Mouse (Mus musculus) urinary bladder, adult 2 months (tissue): Measurements from ENCODE around the gene Cyth3. TPM values are rescaled to one million over a fixed set of nuclear protein-coding genes. Genes with fewer than 3 reads are reported as not detected.

Experiments used
- DNase-seq: peaks from one replicate; pipeline ENCODE4 v3.0.0; 2022; ENCODE audit warnings: low spot score
- polyA plus RNA-seq: library from polyadenylated mRNA; depleted of rRNA; stranded (reverse); fragments of >200 nt; gene quantifications from 2 replicates; pipeline ENCODE4 v1.2.3, GENCODE M21; 2012

Gene Cyth3
- polyA plus RNA-seq, 1 experiment: 43.7 TPM

DNA sequence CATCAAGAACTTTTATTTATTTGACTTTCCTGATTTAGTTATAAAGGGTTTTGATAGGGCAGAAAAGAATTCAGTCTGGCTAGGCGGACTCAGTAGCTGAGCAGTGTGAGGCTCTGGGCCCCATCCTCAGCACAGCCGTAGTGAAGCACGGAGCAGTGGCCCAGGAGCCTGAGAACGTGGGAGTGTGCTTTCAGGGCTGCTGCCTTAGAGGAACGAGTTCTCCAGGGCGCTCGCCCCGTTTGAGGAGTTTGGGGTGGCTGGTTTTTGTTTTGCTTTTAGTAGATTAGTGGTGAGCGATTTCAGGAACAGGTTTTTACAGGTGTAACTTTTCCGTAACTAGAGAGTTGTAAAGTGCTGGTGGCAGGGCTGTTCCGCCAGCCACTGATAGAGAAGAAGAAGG, 13.1 kb downstream of the Cyth3 start:
- DNase-seq: no peak

DNA sequence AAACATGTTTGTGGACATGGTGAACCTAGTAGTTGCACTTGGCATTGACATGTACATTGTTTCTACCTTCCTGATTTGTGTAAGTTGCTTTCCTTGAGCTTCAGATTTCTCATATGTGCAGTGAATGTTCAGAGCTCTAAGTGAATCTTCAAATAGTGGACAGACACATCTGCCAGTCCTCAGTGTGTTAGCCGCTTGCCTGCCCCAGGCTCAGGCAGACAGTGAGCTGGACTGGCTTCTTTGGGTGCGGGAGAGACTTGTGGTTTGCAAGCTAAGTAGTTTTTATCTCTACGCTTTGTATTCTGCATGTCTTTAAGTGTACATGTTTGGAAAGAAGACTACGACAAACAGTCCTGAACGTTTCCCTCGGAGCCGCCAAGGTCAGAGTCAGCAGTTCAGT, 13.9 kb downstream of the Cyth3 start:
- DNase-seq: no peak

DNA sequence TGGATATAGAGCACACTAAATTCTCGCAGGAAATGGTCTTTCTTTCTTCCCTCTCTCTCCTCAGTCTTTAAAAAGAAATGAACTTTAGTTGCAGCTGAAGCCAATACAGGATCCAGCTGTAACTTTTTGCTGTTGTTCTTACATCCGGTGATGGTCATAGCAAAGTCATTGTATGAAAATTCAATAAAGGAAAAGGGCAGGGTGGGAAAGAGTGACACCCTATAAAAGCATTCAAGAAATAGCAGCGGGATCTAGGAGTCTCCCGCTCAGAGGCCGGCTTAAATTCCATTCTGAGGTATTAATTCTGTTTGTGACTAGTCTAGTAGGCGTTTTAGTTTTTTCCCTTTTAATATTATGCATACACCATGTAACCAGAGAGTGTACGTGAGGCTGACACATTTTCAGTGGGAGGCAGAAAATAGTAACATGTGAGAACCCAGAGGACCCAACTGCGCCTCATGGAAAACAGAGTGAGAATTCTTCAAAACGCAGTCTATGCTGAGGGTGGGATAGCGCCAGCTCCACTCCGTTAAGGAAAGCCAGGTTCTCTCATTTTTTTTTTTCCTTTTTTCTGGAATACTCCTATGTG, 15.7 kb downstream of the Cyth3 start:
- no peak for DNase-seq

DNA sequence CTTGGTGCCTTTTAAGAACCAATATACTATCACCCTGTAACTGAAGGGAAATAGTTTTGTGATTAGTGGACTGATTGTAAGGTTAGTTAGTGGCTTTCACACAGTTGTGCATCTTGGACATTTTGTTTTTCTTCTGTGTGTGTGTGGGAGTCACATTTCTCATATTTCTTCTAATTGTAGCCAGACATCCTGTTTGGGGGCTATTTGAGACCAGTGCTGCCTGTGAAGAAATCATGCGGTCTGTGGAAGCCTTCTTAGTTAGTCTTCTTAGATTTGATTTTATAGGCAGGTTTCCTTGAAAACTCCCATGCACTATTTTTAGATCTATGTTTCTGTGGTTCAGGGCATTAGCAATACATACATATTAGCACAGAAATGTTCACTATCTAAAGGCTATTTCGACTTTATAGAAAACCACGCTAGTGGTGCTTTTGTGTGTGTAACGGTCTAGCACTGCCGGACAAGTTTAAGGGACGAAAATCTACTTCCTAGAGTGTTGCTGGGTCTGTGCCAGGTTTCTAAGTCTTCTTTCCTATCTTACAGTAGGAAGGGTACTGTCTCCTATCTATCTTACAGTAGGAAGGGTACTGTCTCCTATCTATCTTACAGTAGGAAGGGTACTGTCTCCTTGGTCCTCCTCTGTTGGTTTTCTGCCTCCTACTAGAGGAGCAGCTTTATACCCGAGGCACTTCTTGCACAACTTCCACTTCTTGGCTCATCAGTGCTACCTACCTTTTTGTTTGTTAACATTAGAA, 16.4 kb downstream of the Cyth3 start:
- DNase-seq: no peak

DNA sequence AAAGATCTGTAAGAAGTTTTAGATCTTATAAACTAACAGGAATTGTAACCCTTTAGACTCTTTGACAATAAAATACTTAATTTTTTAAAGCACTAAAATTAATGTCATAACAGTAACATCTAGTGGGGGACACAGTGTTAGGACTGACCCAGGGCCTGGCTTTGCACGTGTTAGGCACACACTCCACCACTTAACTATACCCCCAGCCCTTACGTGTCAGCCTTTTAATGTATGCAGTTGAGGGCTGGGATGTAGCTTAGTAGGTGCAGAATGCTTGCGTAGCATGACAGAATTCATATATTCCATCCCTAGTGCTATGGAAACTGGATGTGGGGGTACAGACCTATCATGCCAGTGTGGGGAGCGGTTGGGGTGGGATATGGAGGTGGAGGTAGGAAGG, 17.1 kb downstream of the Cyth3 start:
- DNase-seq: no peak

DNA sequence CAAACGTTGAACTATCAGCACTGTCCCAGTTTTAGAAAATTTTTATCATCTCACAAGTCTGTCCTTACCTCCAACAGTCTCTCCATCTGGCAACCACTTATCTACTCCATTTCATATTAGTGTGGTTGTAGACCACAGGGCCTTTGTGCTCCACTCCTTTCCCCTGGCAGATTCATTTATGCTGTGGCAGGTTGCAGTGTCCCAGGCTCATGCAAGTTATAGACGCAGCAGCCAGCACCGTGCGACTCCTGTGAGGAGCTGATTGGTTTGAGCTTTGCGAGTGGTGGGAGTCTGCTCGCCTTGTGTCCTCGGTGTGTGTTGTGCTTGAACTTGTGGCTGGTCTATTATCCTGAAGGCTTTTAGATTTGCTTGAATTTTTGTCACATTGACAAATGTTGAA, 17.6 kb downstream of the Cyth3 start:
- no peak for DNase-seq

DNA sequence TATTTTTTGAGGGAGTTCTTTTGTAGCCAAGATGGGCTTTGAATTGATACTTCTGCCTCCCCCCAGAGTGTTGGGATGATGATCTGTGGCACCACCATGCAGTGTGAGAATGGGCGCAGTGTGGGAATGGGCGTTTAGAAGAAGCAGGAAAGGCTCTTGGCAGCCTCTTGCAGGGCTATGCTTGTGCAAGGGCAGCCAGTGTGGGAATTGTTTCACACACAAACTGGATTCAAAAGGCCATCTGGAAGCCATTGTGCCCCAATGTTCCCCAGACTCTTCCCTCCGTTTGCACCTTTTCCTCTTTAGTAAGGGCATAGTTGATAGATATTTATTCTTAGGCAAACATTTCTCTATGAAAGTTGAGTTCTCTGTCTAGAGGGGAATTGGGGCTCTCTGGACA, 19.3 kb downstream of the Cyth3 start:
- no peak for DNase-seq

DNA sequence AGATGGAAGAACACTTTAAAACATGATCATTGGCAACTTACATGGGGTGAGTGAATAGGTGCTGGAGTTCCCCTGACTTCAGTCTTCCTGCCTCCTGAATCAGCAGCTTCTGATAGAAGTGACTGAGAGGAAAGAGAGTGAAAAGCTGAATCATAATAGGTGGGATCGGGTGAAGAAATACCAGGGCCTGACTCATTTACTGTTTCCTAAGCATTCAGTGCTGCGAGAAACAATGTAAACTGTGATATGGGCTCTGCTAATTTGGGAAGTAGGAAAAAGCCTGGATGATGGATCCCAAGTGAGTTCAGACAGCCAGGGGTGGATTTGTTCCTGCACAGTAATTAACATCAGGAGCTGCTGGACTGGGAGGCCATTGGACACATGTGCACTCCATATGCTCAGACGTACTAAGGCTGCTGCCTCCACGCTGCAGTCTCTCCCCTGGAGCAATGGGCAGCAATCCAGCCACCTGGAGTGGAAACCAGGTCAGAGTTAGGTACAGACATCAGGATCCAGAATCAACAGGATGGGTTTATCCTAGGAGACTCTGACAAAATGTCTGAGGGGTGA, 20.1 kb downstream of the Cyth3 start:
- DNase-seq: no peak

DNA sequence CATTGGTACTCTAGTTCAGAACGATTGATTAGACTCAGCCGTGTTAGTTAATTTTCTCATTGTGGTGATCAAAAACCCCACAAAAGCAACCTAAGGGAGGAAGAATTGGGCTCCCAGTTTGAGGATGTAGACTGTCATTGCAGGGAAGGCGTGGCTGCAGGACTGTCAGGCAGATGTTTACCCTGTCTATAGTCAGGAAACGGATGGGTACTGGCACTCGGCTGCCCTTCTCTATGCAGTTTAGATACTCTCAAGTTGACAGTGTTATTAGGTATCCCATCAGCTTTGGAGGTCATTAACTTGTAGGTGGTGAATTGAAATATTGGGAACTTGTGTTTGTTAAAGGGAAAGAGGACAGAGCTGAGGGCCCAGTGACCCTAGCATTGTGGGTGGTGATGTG, 23.7 kb downstream of the Cyth3 start:
- DNase-seq: no peak

DNA sequence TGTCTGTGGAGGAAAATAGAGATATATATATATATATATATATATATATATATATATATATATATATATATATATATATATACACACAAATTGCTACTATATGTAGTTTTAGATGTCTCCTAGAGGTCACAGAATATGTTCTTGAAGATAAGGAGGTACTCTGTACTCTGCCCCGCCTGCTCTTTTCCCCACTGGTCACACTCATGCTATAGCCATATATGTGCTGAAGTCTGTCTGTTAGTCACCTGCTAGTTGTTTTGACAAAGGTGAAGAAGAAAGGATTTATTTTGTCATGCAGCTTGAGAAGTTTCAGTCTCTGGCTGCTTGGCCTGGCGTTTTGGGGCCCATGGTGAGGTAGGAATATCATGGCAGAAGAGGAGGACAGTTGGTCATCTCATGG, 25.2 kb downstream of the Cyth3 start:
- DNase-seq: no peak

DNA sequence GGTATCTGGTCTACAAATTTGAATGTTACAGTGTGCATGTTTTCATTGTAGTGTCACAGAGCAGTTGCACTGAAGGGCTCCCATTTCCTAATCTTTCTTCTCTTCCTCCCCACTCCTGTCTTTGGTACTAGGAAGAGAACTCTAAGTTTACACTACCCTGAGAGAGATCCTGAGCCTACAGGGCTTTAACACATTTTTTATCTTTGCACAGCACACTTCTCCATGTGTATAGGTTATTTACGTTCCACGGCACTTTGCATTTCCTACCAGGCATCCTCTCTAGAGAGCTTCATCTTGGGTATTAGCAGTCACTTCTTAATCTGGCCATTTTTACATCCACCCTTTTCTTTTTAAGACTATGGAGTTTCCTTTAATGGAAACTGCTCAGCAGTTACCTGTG, 25.8 kb downstream of the Cyth3 start:
- no peak for DNase-seq

DNA sequence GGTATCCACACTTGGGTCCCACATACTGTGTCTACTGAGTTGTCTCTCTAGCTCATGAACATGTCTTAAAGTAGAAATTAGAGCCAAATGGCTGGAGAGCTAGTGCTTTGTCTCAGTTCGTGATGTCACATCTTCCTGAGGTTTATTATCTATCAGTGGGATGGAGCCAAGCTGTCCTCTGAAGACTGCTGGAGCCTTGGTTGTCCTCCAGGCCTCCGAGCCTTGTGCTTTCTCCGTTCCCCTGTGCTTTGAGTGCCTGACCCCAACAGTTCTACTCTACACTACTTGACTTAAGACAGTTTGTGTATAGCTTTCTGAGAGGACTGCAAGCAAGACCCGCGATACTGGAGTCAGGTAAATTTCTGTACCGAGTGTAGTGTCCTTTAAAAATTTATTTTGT, 26.9 kb downstream of the Cyth3 start:
- DNase-seq: no peak

DNA sequence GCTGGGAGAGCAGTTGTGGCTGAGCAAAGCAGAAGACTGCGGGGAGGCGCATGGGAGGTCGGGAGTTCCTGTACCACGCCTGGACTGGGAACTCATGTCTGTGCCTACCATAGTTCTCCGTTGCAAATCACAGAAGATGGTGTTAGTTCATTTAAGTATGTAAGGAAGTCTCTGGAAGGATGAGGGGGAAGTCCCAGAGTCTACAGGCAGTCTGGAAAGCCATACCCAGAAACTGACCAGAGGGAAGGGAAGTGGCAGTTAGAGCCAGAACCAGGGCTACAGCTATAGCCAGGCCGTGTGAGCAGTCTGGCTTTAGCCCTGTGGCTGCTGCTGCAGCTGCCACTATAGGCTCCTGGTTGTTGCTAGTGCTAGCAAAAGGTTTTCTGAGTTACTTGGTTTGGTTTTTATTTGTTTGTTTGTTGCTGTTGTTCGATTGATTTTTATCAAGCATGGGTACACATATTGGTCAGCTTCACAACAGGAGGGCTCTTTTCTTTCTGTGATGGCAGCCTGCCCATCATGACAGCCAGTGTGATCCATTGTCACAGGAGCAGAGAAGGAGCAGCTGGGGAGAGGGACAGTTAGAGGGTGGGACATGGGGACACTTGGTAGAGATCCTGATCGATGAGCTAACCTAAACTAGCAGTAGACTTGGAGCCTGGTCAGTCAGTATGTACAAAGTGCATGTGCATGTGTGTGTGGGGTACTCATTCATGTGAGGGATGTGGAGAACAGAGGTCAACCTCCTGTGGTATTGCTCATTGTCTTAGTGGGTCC, 29.8 kb downstream of the Cyth3 start:
- no peak for DNase-seq

DNA sequence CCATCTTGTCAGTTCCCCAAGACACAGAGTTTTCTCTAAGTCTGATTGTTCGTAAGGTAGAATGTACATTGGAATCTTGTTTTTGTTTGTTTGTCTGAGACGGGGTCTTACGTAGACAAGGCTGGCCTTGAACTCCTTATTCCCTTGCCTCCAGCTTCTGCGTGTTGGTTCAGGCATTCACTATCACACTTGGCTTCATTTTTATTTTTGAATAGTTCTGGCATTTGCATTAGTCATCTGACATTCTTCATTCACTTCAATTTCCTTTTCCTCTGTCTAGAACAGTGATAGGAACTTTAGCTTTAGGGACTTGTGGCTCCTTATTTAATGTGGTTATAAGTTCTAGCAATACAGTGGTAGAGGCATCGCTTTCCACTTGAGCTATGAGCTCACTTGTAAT, 31.2 kb downstream of the Cyth3 start:
- no peak for DNase-seq

DNA sequence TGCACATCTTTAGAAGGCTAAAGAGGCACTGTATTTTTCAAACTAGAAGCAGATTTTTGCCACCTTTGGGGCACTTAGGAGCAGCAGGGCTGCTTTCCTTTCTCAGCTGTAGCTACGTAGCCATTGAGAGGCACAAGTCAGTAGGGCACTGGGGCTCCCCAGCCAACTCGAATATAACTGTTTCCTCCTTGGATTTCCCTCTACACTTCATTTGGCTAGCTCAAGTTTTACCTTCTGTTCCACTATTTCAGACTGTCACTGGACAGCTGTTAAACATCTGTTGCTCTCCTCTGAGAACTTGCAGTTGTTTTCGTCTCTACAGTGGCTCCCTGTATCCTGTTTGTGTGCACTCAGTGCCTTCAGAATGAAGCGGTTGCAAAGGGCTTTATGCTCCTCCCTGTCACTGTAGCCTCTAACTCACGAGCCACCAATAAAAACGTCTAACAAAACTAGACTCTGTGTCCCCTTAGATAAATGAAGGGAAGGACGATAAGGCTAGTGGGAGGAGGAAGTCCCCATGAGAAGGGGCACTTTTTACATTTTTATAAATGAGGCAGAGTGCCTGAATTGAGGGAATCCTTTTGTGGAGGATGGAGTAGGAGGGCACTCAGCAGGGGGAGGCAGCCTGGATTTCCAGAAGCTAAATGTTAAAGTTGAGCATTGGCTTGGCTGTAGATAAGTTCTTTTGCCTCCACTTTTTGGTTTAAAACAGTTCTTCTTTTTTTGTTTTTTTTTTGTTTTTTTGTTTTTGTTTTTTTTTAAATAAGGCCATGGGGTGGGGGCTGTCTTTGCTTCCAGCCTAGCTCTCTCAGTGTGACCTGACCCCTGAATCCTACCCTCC, 32.6 kb downstream of the Cyth3 start:
- no peak for DNase-seq

DNA sequence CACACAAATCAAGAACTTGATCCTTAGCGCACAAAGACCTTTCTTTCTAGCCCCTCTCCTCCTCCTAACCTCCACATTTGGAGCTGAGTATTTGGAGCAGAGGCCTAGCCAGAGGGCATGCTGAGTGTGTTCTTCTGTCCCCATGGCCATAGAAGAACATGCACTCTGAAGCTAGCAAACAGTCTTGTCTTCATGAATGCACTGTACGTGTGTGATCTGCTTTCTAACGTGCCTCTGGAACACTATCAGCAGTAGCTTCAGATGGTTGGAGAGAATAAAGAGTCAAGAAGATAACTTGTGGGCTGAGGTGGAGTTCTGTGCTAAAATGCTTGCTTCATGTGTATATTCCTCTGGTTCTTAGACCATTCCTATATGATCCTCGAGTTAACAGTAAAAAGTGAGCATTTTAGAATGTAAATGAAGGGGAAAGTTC, 33.3 kb downstream of the Cyth3 start:
- DNase-seq: no peak

DNA sequence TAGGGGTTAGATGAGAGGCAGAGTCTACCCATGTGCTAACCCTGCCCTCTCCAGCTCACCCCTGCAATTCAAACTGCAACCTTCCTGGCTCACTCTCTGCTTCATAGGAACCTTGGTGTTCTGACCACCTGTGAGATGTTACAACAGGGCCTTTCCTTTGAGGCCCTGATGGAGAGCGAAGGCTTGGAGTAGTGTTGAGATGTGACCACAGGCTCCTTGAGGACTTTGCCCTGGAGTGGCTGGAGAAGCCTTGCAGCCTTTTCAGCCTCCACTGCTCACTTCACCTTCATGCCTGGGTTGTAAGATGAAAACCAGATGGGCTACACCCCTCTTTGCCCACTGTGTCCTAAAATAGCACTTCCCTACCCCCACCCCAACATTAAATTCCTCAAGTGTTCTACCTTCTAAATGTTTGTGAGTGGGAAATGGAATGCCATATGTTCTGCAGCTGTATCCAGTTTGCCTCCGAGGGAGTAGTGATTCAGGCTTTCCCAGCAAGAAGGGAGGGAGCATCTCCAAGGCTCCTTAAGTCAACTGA, 34.5 kb downstream of the Cyth3 start:
- no peak for DNase-seq

DNA sequence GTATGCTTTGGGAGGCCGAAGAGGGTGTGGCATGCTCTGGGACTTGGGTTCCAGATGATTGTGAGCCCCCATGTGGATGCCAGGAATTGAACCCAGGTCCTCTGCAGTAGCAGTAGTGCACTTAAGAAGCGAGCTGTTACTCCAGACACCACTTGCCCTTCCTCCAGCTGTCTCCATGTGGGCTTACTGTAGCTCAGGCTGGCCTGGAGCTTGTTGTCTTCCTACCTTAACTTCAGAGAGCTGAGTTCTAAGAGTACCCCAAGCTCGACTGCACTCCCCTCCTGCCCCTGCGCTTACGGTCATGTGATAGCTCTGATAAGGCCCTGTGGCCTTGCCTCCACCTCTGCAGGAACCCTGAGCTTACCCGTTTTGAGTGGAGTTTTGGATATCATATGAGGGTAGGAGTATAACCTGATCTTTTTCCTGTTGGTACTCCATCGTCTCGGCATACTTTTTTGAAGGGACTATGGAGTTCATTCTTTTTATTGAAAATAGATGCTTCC, 36.8 kb downstream of the Cyth3 start:
- DNase-seq: no peak

DNA sequence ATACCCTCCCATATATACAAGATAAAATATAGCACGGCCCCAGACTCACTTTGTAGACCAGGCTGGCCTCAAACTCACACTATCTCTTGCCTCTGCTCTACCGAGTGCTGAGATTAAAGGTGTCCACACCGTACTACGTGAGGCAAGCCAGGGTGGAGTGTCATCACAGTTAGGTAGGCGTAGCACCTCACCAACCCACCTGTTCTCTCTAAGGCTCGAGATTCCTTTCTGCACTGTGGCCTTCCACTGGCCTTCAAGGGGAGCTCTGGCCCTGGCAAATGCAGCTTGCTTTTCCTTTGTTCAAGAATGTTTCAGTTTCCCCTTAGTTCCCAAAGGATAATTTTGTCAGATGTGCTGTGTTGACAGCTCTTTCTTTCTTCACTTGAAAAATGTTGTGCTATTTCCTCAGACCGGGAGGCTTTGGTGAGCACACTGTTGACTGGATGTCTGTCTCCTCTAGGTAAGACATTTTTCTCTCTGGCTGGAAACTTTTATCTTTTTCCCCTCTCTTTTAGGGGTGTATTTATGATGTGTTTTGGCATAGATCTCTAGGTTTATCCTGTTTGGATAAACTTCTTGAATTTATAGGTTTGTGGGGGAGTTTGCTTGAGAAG, 40.9 kb downstream of the Cyth3 start:
- DNase-seq: no peak

DNA sequence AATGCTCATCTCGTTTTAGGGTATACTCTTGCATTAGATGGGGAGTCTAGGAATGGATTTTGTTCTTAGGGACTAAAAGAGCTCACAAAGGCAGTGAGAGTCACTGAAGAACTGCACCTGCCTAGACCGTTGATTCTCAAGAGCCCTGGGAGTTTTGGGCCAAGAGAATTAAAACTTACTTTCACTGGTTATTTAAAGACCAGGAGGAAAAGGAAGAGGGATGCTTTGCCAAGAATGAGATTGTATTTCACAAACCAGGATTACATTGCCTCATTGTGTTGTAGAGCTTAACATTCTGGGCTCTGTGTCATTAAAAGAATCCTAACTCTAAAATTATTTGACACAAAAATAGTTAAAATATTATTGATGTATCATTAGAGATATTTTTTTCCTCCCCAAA, 43.3 kb downstream of the Cyth3 start:
- DNase-seq: no peak

DNA sequence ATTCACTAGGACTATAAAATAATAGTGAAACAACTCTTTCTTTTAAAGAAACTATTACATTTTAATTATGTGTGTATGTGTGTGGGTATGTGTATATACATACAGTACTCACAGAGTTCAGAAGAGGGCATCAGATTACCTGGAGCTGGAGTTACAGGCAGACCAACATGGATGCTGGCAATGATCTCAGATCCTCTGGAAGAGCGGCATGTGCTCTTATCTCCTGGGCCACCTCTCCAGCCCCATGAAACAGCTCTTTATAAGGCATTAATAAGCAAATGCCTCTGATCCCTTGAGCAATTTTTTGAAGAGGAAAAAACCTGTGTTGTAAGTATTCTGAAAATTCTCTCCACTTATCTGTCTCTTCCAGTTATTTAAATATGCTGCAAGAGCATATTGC, 43.8 kb downstream of the Cyth3 start:
- DNase-seq: no peak
